Mouse (Mus musculus) MEL (cell line): ENCODE measurements around the gene Nop9. TPM values are rescaled to one million over a fixed set of nuclear protein-coding genes. Genes with fewer than 3 reads are reported as not detected.
A peak's percentile ranks its signal among the peaks of the same experiment; 100 is the strongest.

ENCODE experiments used
- DNase-seq: peaks from one replicate; pipeline ENCODE4 v3.0.0; 2011; ENCODE audit warnings: low read depth, low spot score
- H3K27ac ChIP-seq: 2 replicates; pipeline ENCODE4 v1.5.1; 2012; ENCODE audit warnings: low read depth, mild to moderate bottlenecking, control low read depth, low read length, moderate library complexity; ENCODE audit not compliant: control insufficient read depth
- H3K27me3 ChIP-seq, 2 experiments: fragments of 150-350 bp in 1 of 2; sonication (generic) in 1 of 2; 2 replicates each; pipeline ENCODE4 v1.6.1; 2012; ENCODE audit warnings: low read length in 2 of 2, mild to moderate bottlenecking in 2 of 2, improper control_type of control experiment in 1 of 2, moderate library complexity in 1 of 2; ENCODE audit not compliant: insufficient read depth in 2 of 2, control insufficient read depth in 1 of 2
- H3K36me3 ChIP-seq, 2 experiments: 2 replicates each; pipeline ENCODE4 v1.6.1; 2012 to 2014; ENCODE audit warnings: low read length in 2 of 2, improper control_type of control experiment in 1 of 2, inconsistent platforms in 1 of 2, mild to moderate bottlenecking in 1 of 2; ENCODE audit not compliant: insufficient read depth in 2 of 2, control insufficient read depth in 1 of 2
- H3K4me1 ChIP-seq, 2 experiments: fragments of 150-350 bp in 1 of 2; sonication (generic) in 1 of 2; 2 replicates each; pipeline ENCODE4 v1.6.1; 2012; ENCODE audit warnings: low read length in 2 of 2, improper control_type of control experiment in 1 of 2, mild to moderate bottlenecking in 1 of 2; ENCODE audit not compliant: insufficient read depth in 2 of 2, control insufficient read depth in 1 of 2
- H3K4me3 ChIP-seq, 2 experiments: fragments of 150-350 bp in 1 of 2; sonication (generic) in 1 of 2; 2 replicates each; pipeline ENCODE4 v1.5.1; 2012; ENCODE audit warnings: low read depth in 2 of 2, low read length in 2 of 2, mild to moderate bottlenecking in 2 of 2, moderate library complexity in 2 of 2, control low read depth in 1 of 2, improper control_type of control experiment in 1 of 2; ENCODE audit not compliant: control insufficient read depth in 1 of 2, insufficient read depth in 1 of 2
- H3K79me2 ChIP-seq: 2 replicates; pipeline ENCODE4 v1.6.1; 2012; ENCODE audit warnings: mild to moderate bottlenecking, low read length, moderate library complexity; ENCODE audit not compliant: control insufficient read depth, poor library complexity, insufficient read depth
- H3K9ac ChIP-seq: 2 replicates; pipeline ENCODE4 v1.6.1; 2012; ENCODE audit warnings: low read depth, mild to moderate bottlenecking, control low read depth, low read length, moderate library complexity; ENCODE audit not compliant: control insufficient read depth, poor library complexity, severe bottlenecking
- H3K9me3 ChIP-seq: fragments of 150-350 bp; sonication (generic); replicated peaks from 2 replicates; pipeline ENCODE4 v1.6.1; 2012; ENCODE audit warnings: mild to moderate bottlenecking, low read length, improper control_type of control experiment, moderate library complexity; ENCODE audit not compliant: insufficient read depth
- BHLHE40 ChIP-seq: IDR thresholded peaks from 2 replicates; pipeline ENCODE4 v1.6.1; 2012; ENCODE audit warnings: low read depth, mild to moderate bottlenecking, inconsistent platforms, low read length, improper control_type of control experiment, borderline replicate concordance
- CHD1 ChIP-seq: IDR thresholded peaks from 2 replicates; pipeline ENCODE4 v1.6.1; 2012; ENCODE audit warnings: low read depth, mild to moderate bottlenecking, inconsistent platforms, low read length, improper control_type of control experiment
- E2F4 ChIP-seq: IDR thresholded peaks from 2 replicates; pipeline ENCODE4 v1.6.1; 2011; ENCODE audit warnings: low read depth, low read length, improper control_type of control experiment, borderline replicate concordance
- ELF1 ChIP-seq: IDR thresholded peaks from 2 replicates; pipeline ENCODE4 v1.6.1; 2014; ENCODE audit warnings: low read depth, mild to moderate bottlenecking, inconsistent platforms, low read length, improper control_type of control experiment, moderate library complexity
- EP300 ChIP-seq, 2 experiments: IDR thresholded peaks; 2 replicates each; pipeline ENCODE4 v1.6.1; 2011; ENCODE audit warnings: improper control_type of control experiment in 2 of 2, low read length in 2 of 2, low read depth in 1 of 2, mild to moderate bottlenecking in 1 of 2
- ETS1 ChIP-seq: IDR thresholded peaks from 2 replicates; pipeline ENCODE4 v1.6.1; 2012; ENCODE audit warnings: low read depth, mild to moderate bottlenecking, inconsistent platforms, low read length, improper control_type of control experiment, moderate library complexity
- GABPA ChIP-seq: IDR thresholded peaks from 2 replicates; pipeline ENCODE4 v1.6.1; 2012; ENCODE audit warnings: low read depth, mild to moderate bottlenecking, inconsistent platforms, low read length, improper control_type of control experiment, moderate library complexity
- GATA1 ChIP-seq: IDR thresholded peaks from 2 replicates; pipeline ENCODE4 v1.6.1; 2011; ENCODE audit warnings: low read depth, low read length, improper control_type of control experiment
- JUND ChIP-seq: IDR thresholded peaks from 2 replicates; pipeline ENCODE4 v1.6.1; 2011; ENCODE audit warnings: low read depth, mild to moderate bottlenecking, improper control_type of control experiment, low read length
- KAT2A ChIP-seq: conservative IDR thresholded peaks from 2 replicates; pipeline ENCODE4 v1.6.1; 2012; ENCODE audit warnings: low read depth, low read length, improper control_type of control experiment, inconsistent platforms
- MXI1 ChIP-seq: IDR thresholded peaks from 2 replicates; pipeline ENCODE4 v1.6.1; 2011; ENCODE audit warnings: mild to moderate bottlenecking, low read depth, low read length, improper control_type of control experiment
- MYC ChIP-seq: IDR thresholded peaks from 2 replicates; pipeline ENCODE4 v1.6.1; 2011; ENCODE audit warnings: low read depth, mild to moderate bottlenecking, low read length, improper control_type of control experiment, moderate library complexity
- NELFE ChIP-seq: IDR thresholded peaks from 2 replicates; pipeline ENCODE4 v1.6.1; 2011; ENCODE audit warnings: low read depth, low read length, improper control_type of control experiment
- RAD21 ChIP-seq: IDR thresholded peaks from 2 replicates; pipeline ENCODE4 v1.6.1; 2011; ENCODE audit warnings: mild to moderate bottlenecking, low read depth, low read length, improper control_type of control experiment
- RCOR1 ChIP-seq: IDR thresholded peaks from 2 replicates; pipeline ENCODE4 v1.6.1; 2012; ENCODE audit warnings: low read depth, mild to moderate bottlenecking, inconsistent platforms, low read length, improper control_type of control experiment
- SIN3A ChIP-seq: IDR thresholded peaks from 2 replicates; pipeline ENCODE4 v1.6.1; 2012; ENCODE audit warnings: low read length, improper control_type of control experiment, inconsistent platforms
- TCF12 ChIP-seq: IDR thresholded peaks from 2 replicates; pipeline ENCODE4 v1.6.1; 2014; ENCODE audit warnings: low read depth, mild to moderate bottlenecking, inconsistent platforms, low read length, improper control_type of control experiment, moderate library complexity
- ZC3H11A ChIP-seq: IDR thresholded peaks from 2 replicates; pipeline ENCODE4 v1.6.1; 2012; ENCODE audit warnings: low read depth, mild to moderate bottlenecking, inconsistent platforms, low read length, improper control_type of control experiment
- ZMIZ1 ChIP-seq: IDR thresholded peaks from 2 replicates; pipeline ENCODE4 v1.6.1; 2012; ENCODE audit warnings: low read depth, mild to moderate bottlenecking, inconsistent platforms, low read length, improper control_type of control experiment, moderate library complexity
- polyA plus RNA-seq, 2 experiments: library from polyadenylated mRNA; stranded (reverse) in 1 of 2; unstranded in 1 of 2; fragments of >175 nt in 1 of 2; fragments of >200 nt in 1 of 2; gene quantifications; 2 replicates each; pipeline versions ENCODE4 v1.2.1 to v1.2.4; 2012; ENCODE audit warnings: low replicate concordance in 2 of 2, low read depth in 1 of 2; ENCODE audit not compliant: insufficient read length in 2 of 2, insufficient read depth in 1 of 2, missing spikeins in 1 of 2
- total RNA-seq: library from RNA; depleted of rRNA; stranded (reverse); fragments of 300-350 nt; gene quantifications from 2 replicates; pipeline ENCODE4 v1.2.3, GENCODE M21; 2012; rRNA removed

Nop9 gene
- total and polyA plus RNA-seq, 3 experiments: 47.8 to 112 TPM; not detected in 1

DNA sequence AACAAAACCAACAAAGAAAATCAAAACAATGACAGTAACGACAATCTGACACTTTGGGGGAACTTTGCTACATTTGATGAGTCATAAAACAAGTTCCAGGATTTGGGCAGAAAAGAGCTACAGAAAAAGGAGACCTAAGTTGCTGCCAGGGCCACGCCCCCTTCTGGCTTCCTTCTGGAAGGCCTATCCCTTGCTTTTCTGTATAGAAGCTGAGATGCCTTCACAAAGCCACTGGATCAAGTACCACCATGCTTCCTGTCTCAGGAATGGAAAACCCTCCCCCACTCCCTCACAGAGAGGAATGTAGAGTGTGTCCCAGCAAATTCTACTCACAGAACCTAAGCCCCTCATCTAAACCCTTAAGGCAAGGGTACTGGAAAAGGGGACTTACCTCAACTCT lies 48.5 kb downstream of the Nop9 start:
- DNase-seq: peak; percentile 51
- Histone ChIP-seq H3K79me2 (no peaks in the 10 kb centered on the region), H3K27ac (no peak overlapping the region), H3K9me3 (no peaks in the 10 kb centered on the region), H3K4me1 (peaks cover 2 to 13% of the 10 kb centered on the region in 2 experiments), H3K4me3 (no peak overlapping the region), H3K27me3 (no peaks in the 10 kb centered on the region), H3K36me3 (peaks cover 0 to 12% of the 10 kb centered on the region in 2 experiments; a peak in 2 of 4 replicates), H3K9ac (no peak overlapping the region)
- TF ChIP-seq EP300 (IDR thresholded peaks at IDR 0.05; ENCODE audit: low read depth in 1 of 2, low read length in 2 of 2) (no peak; a peak in 2 of 4 replicates), KAT2A (no peak), NELFE (no peak), CHD1 (no peak), E2F4 (no peak), RCOR1 (peak; percentile 49; the same call in 1 of the 2 replicates), SIN3A (peak; percentile 14; the same call in 1 of the 2 replicates)

DNA sequence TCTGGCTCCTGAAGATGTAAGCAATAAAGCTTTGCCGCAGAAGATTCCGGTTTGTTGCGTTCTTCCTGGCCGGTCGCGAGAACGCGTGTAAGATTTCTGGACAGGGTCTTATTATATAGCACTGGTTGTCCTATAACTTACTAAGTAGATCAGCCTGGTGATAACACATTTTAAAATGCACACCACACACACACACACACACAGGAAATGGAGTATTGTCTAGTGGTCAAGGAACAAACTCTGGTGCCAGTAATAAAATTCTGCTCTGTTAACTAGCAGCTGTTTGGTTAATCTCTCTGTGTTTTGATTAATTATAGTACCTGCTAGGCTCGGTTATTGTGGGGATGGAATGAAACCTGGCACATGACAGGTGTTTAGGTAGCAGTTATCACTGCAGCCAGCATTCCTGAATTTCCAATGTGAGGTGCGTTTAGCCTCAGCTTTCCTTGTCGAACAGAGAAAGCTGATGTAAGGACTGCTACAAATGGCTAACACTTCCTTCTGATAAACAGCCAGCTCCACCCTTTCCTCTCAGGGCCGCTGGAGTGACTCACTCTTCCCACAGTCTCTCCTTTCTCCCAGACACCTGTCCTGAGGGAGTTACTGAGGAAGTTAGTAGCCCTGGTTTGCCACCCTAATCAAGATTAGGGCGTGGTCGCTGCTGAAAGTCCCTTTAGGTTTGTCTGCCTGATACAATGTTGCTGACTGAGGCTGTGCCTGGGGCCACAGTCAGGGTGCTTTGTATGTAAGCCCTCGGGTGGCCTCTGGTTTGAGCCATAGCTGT lies 50.1 kb downstream of the Nop9 start:
- 0 out of 4 replicates have a peak overlapping the region, but pooled peaks have one; percentile 0 to 1 for H3K4me3 ChIP-seq
- peaks cover 0 to 10% of the 10 kb centered on the region in 2 experiments for H3K4me1 ChIP-seq
- DNase-seq: peak; percentile 81
- H3K9ac ChIP-seq: peak overlapping the region; percentile 27
- H3K9me3 ChIP-seq: no peaks in the 10 kb centered on the region
- H3K27ac ChIP-seq: peak overlapping the region; percentile 52
- no peaks in the 10 kb centered on the region for H3K27me3 ChIP-seq
- H3K36me3 ChIP-seq: peaks cover 0 to 12% of the 10 kb centered on the region in 2 experiments; a peak in 2 of 4 replicates
- peak; percentile 47; the same call in 1 of the 2 replicates for TF ChIP-seq TCF12
- no peak for TF ChIP-seq MXI1
- TF ChIP-seq BHLHE40: 0 out of 2 replicates have a peak, but pooled peaks have one; percentile 31
- TF ChIP-seq GATA1: peak; percentile 72
- no peak for TF ChIP-seq GABPA
- peak; percentile 30; the same call in 1 of the 2 replicates for TF ChIP-seq ELF1
- 0 out of 2 replicates have a peak, but pooled peaks have one; percentile 32 for TF ChIP-seq MYC
- peak; percentile 71 to 77; a peak in 3 of 4 replicates for TF ChIP-seq EP300 (IDR thresholded peaks at IDR 0.05; ENCODE audit: low read depth in 1 of 2, low read length in 2 of 2)
- no peak for TF ChIP-seq RAD21
- peak; percentile 81 for TF ChIP-seq ETS1
- TF ChIP-seq RCOR1: peak; percentile 89
- TF ChIP-seq ZC3H11A: peak; percentile 33
- TF ChIP-seq ZMIZ1: no peak
- TF ChIP-seq JUND: peak; percentile 87
- H3K79me2 ChIP-seq: no peaks in the 10 kb centered on the region

Other genes starting within 250 kb of the Nop9 start
Only the 30 nearest of the 35 such genes appear.
- 24.3 and 27.7 TPM in 2 replicates for gene Dcaf11, start 185.7 kb upstream of the Nop9 start, total RNA-seq
- 10 to 100 TPM in 1 of 2 experiments, not detected in 1; 37.9 TPM for gene Dcaf11, start 185.7 kb upstream of the Nop9 start, polyA plus RNA-seq
- gene A730061H03Rik, start 185.3 kb upstream of the Nop9 start, total RNA-seq: 0.73 and 0.92 TPM in 2 replicates
- gene A730061H03Rik, start 185.3 kb upstream of the Nop9 start, polyA plus RNA-seq: under 1 TPM in 1 of 2 experiments, not detected in 1; 0.86 TPM
- gene Fitm1, start 170.1 kb upstream of the Nop9 start, total RNA-seq: not detected in 2 replicates
- gene Fitm1, start 170.1 kb upstream of the Nop9 start, polyA plus RNA-seq: under 1 TPM in 1 of 2 experiments, not detected in 1; 0.07 TPM
- gene Psme1, start 167.6 kb upstream of the Nop9 start, total RNA-seq: 73.8 and 85.9 TPM in 2 replicates
- 100 to 1,000 TPM in 1 of 2 experiments, not detected in 1; 205 TPM for gene Psme1, start 167.6 kb upstream of the Nop9 start, polyA plus RNA-seq
- gene Emc9, start 160.4 kb upstream of the Nop9 start, total RNA-seq: 55.4 and 59.4 TPM in 2 replicates
- 10 to 100 TPM in 1 of 2 experiments, not detected in 1; 38.7 TPM for gene Emc9, start 160.4 kb upstream of the Nop9 start, polyA plus RNA-seq
- gene Psme2, start 154.6 kb upstream of the Nop9 start, total RNA-seq: 98.1 and 143 TPM in 2 replicates
- 100 to 1,000 TPM in 1 of 2 experiments, not detected in 1; 231 TPM for gene Psme2, start 154.6 kb upstream of the Nop9 start, polyA plus RNA-seq
- 10.7 and 12.9 TPM in 2 replicates for gene Rnf31, start 154.0 kb upstream of the Nop9 start, total RNA-seq
- gene Rnf31, start 154.0 kb upstream of the Nop9 start, polyA plus RNA-seq: 10 to 100 TPM in 1 of 2 experiments, not detected in 1; 24.5 TPM
- gene Irf9, start 142.1 kb upstream of the Nop9 start, total RNA-seq: 5.0 and 8.5 TPM in 2 replicates
- 10 to 100 TPM in 1 of 2 experiments, not detected in 1; 14.8 TPM for gene Irf9, start 142.1 kb upstream of the Nop9 start, polyA plus RNA-seq
- 1.5 and 1.6 TPM in 2 replicates for gene Rec8, start 127.7 kb upstream of the Nop9 start, total RNA-seq
- 1 to 10 TPM in 1 of 2 experiments, not detected in 1; 2.5 TPM for gene Rec8, start 127.7 kb upstream of the Nop9 start, polyA plus RNA-seq
- 46.2 and 54.1 TPM in 2 replicates for gene Ipo4, start 109.7 kb upstream of the Nop9 start, total RNA-seq
- gene Ipo4, start 109.7 kb upstream of the Nop9 start, polyA plus RNA-seq: 100 to 1,000 TPM in 1 of 2 experiments, not detected in 1; 132 TPM
- not detected in 2 replicates for gene Gm49378, start 107.8 kb upstream of the Nop9 start, total RNA-seq
- 1 to 10 TPM in 1 of 2 experiments, not detected in 1; 4.6 TPM for gene Gm49378, start 107.8 kb upstream of the Nop9 start, polyA plus RNA-seq
- 49.4 and 60.5 TPM in 2 replicates for gene Tm9sf1, start 101.9 kb upstream of the Nop9 start, total RNA-seq
- 10 to 100 TPM in 1 of 2 experiments, not detected in 1; 80.1 TPM for gene Tm9sf1, start 101.9 kb upstream of the Nop9 start, polyA plus RNA-seq
- 0.08 and 0.10 TPM in 2 replicates for gene Tssk4, start 95.5 kb upstream of the Nop9 start, total RNA-seq
- under 1 TPM in 1 of 2 experiments, not detected in 1; 0.40 TPM for gene Tssk4, start 95.5 kb upstream of the Nop9 start, polyA plus RNA-seq
- gene Mdp1, start 85.2 kb upstream of the Nop9 start, total RNA-seq: 25.5 and 30.6 TPM in 2 replicates
- 10 to 100 TPM in 1 of 2 experiments, not detected in 1; 25.6 TPM for gene Mdp1, start 85.2 kb upstream of the Nop9 start, polyA plus RNA-seq
- gene Gmpr2, start 73.8 kb upstream of the Nop9 start, total RNA-seq: 22.3 and 24.5 TPM in 2 replicates
- gene Gmpr2, start 73.8 kb upstream of the Nop9 start, polyA plus RNA-seq: 10 to 100 TPM in 1 of 2 experiments, not detected in 1; 28.8 TPM
- 515 and 516 TPM in 2 replicates for gene Nedd8, start 73.6 kb upstream of the Nop9 start, total RNA-seq
- gene Nedd8, start 73.6 kb upstream of the Nop9 start, polyA plus RNA-seq: 100 to 1,000 TPM in 1 of 2 experiments, not detected in 1; 528 TPM
- 27.2 and 27.8 TPM in 2 replicates for gene Tinf2, start 63.9 kb upstream of the Nop9 start, total RNA-seq
- 10 to 100 TPM in 1 of 2 experiments, not detected in 1; 53.0 TPM for gene Tinf2, start 63.9 kb upstream of the Nop9 start, polyA plus RNA-seq
- gene Tgm1, start 31.8 kb upstream of the Nop9 start, total RNA-seq: 5.8 and 6.2 TPM in 2 replicates
- 10 to 100 TPM in 1 of 2 experiments, not detected in 1; 11.4 TPM for gene Tgm1, start 31.8 kb upstream of the Nop9 start, polyA plus RNA-seq
- gene Rabggta, start 23.4 kb upstream of the Nop9 start, total RNA-seq: 21.8 and 22.8 TPM in 2 replicates
- 10 to 100 TPM in 1 of 2 experiments, not detected in 1; 32.0 TPM for gene Rabggta, start 23.4 kb upstream of the Nop9 start, polyA plus RNA-seq
- 20.0 and 21.7 TPM in 2 replicates for gene Dhrs1, start within 50 bp of the Nop9 start, total RNA-seq
- gene Dhrs1, start within 50 bp of the Nop9 start, polyA plus RNA-seq: 10 to 100 TPM in 1 of 2 experiments, not detected in 1; 48.8 TPM
- 1.7 and 2.4 TPM in 2 replicates for gene Cideb, start 12.8 kb downstream of the Nop9 start, total RNA-seq
- gene Cideb, start 12.8 kb downstream of the Nop9 start, polyA plus RNA-seq: under 1 TPM in 1 of 2 experiments, not detected in 1; 0.53 TPM
- 0.19 and 0.59 TPM in 2 replicates for gene Ltb4r2, start 15.7 kb downstream of the Nop9 start, total RNA-seq
- gene Ltb4r2, start 15.7 kb downstream of the Nop9 start, polyA plus RNA-seq: under 1 TPM in 1 of 2 experiments, not detected in 1; 0.52 TPM
- gene Ltb4r1, start 20.3 kb downstream of the Nop9 start, total RNA-seq: 0.35 and 0.65 TPM in 2 replicates
- 1 to 10 TPM in 1 of 2 experiments, not detected in 1; 1.5 TPM for gene Ltb4r1, start 20.3 kb downstream of the Nop9 start, polyA plus RNA-seq
- 0.19 and 0.29 TPM in 2 replicates for gene Adcy4, start 38.4 kb downstream of the Nop9 start, total RNA-seq
- gene Adcy4, start 38.4 kb downstream of the Nop9 start, polyA plus RNA-seq: under 1 TPM in 1 of 2 experiments, not detected in 1; 0.35 TPM
- 67.1 and 77.4 TPM in 2 replicates for gene Ripk3, start 43.2 kb downstream of the Nop9 start, total RNA-seq
- 100 to 1,000 TPM; 123 to 124 TPM for gene Ripk3, start 43.2 kb downstream of the Nop9 start, polyA plus RNA-seq
- gene Nfatc4, start 77.5 kb downstream of the Nop9 start, total RNA-seq: 0.20 and 0.27 TPM in 2 replicates
- under 1 TPM in 1 of 2 experiments, not detected in 1; 0.71 TPM for gene Nfatc4, start 77.5 kb downstream of the Nop9 start, polyA plus RNA-seq
- not detected in 2 replicates for gene Nynrin, start 108.3 kb downstream of the Nop9 start, total RNA-seq
- gene Nynrin, start 108.3 kb downstream of the Nop9 start, polyA plus RNA-seq: not detected
- gene Cbln3, start 138.7 kb downstream of the Nop9 start, total RNA-seq: not detected in 2 replicates
- gene Cbln3, start 138.7 kb downstream of the Nop9 start, polyA plus RNA-seq: under 1 TPM in 1 of 2 experiments, not detected in 1; 0.19 TPM
- 5.2 and 6.0 TPM in 2 replicates for gene Khnyn, start 139.3 kb downstream of the Nop9 start, total RNA-seq
- 10 to 100 TPM in 1 of 2 experiments, not detected in 1; 13.3 TPM for gene Khnyn, start 139.3 kb downstream of the Nop9 start, polyA plus RNA-seq
- gene Sdr39u1, start 154.6 kb downstream of the Nop9 start, total RNA-seq: 1.1 TPM in 2 replicates
- 1 to 10 TPM in 1 of 2 experiments, not detected in 1; 2.3 TPM for gene Sdr39u1, start 154.6 kb downstream of the Nop9 start, polyA plus RNA-seq